Mouse (Mus musculus) intestine, postnatal 0 days (tissue): ENCODE results near the gene Six1. TPM values are rescaled to one million over a fixed set of nuclear protein-coding genes. Genes with fewer than 3 reads are reported as not detected.

Source experiments
- ATAC-seq: fragments of 200-750 bp; cut with Nextera tagmentation; 2 replicates; pipeline ENCODE4 v1.8.0; 2017; ENCODE audit warnings: mild to moderate bottlenecking, moderate TSS enrichment, moderate library complexity
- H3K27ac ChIP-seq: fragments of 300-500 bp; sonication (generic); 2 replicates; pipeline ENCODE4 v1.5.1; 2014; ENCODE audit warnings: mild to moderate bottlenecking, low read depth, low read length, moderate library complexity
- H3K27me3 ChIP-seq: fragments of 300-500 bp; sonication (generic); replicated peaks from 2 replicates; pipeline ENCODE4 v1.6.1; 2014; ENCODE audit warnings: low read length, mixed read lengths; ENCODE audit not compliant: control insufficient read depth, insufficient read depth
- H3K36me3 ChIP-seq: fragments of 300-500 bp; sonication (generic); 2 replicates; pipeline ENCODE4 v1.6.1; 2014; ENCODE audit warnings: mild to moderate bottlenecking, moderate library complexity; ENCODE audit not compliant: control insufficient read depth, insufficient read depth
- H3K4me1 ChIP-seq: fragments of 300-500 bp; sonication (generic); replicated peaks from 2 replicates; pipeline ENCODE4 v1.6.1; 2014; ENCODE audit warnings: antibody characterized with exemption, low read length, mixed read lengths; ENCODE audit not compliant: control insufficient read depth, insufficient read depth
- H3K4me2 ChIP-seq: fragments of 300-500 bp; sonication (generic); replicated peaks from 2 replicates; pipeline ENCODE4 v1.6.1; 2014; ENCODE audit warnings: low read depth, mild to moderate bottlenecking, moderate library complexity
- H3K4me3 ChIP-seq: fragments of 300-500 bp; sonication (generic); 2 replicates; pipeline ENCODE4 v1.5.1; 2014; ENCODE audit warnings: low read depth, low read length
- H3K9ac ChIP-seq: fragments of 300-500 bp; sonication (generic); 2 replicates; pipeline ENCODE4 v1.6.1; 2014; ENCODE audit warnings: mild to moderate bottlenecking, low read depth, low read length
- H3K9me3 ChIP-seq: fragments of 300-500 bp; sonication (generic); 2 replicates; pipeline ENCODE4 v1.6.1; 2016; ENCODE audit warnings: mixed run types; ENCODE audit not compliant: control insufficient read depth
- CTCF ChIP-seq: sonication (generic); IDR thresholded peaks from 2 replicates; pipeline ENCODE4 v1.5.1; 2016; ENCODE audit warnings: low read depth, mild to moderate bottlenecking, control low read depth, antibody characterized with exemption, moderate library complexity
- WGBS: fragments of 180-500 bp; shearing (Covaris S2); extraction: QIAGEN DNeasy Blood & Tissue Kit; methylation state at CpG from one replicate; pipeline ENCODE4 v1.1.7; 2014; 5-methylcytosine and 5-hydroxymethylcytosine counted together
- polyA plus RNA-seq: library from polyadenylated mRNA; unstranded; fragments of >200 nt; fragmentation: Nextera tagmentation; extraction: Ambion mirVana; gene quantifications from 2 replicates; pipeline ENCODE4 v1.2.1, GENCODE M21; 2015

The Six1 gene
- polyA plus RNA-seq, 1 experiment from 2014 or later, result not detected

DNA sequence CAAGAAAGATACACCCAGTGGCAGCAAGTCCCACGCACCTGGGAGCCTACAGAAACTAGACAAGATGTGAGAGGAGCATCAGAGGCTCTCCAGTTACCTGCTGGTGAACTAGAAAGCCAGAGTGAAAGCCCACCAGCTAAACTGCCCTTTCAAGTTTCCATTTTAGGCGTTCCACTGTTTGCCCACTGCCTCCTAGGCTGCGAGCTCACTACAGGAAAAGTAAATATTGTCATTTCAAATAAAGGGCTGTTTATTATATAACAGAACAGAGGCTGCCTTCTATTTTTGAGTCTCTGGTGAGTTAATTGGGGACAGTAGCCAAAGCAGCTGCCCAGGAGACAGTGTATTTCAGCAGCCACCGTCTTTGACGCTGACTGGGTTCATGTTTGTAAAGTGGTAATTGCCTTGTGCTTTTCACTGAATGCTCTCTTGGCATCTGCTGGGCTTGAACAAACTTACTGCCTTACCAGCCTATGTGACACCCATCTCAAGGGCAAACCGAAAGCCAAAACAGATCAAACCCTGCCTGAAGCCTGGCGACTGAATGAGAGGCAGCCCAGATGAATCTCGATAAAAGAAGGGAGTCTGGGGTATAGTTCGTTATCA is 7.2 kb upstream of the Six1 start:
- Histone ChIP-seq H3K4me1 (no peaks in the 10 kb centered on the region), H3K27ac (no peak overlapping the region), H3K9me3 (no peaks in the 10 kb centered on the region), H3K27me3 (peaks cover 19% of the 10 kb centered on the region), H3K9ac (no peak overlapping the region), H3K4me2 (no peak overlapping the region), H3K4me3 (no peak overlapping the region), H3K36me3 (no peaks in the 10 kb centered on the region)
- no peak for ATAC-seq
- 23% methylated on average over 9 of the region's 9 CpGs for WGBS
- TF ChIP-seq CTCF, result no peak

DNA sequence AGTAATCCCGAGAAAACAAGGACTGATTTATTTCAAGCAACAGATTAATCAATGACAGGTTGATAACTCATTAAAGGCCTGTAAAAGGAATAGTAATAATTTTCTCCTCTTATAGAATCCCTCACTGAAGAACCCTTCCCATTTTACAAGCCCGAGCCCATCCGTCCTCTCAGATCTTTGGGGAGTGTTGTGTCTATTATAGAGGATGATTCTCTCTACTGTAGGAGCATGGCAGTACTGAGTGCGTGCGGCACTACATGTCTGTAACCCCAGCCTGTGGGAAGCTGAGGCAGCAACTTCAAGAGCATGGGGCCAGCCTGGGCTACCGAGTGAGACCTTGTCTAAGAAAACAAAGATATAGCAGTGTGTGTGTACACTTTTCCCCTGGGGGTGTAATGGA is 3.8 kb upstream of the Six1 start:
- Histone ChIP-seq H3K36me3 (no peaks in the 10 kb centered on the region), H3K4me1 (0 out of 2 replicates have a peak, but pooled peaks cover 3% of the 10 kb centered on the region), H3K27ac (no peak overlapping the region), H3K9ac (no peak overlapping the region), H3K4me3 (no peak overlapping the region), H3K4me2 (no peak overlapping the region), H3K27me3 (peaks cover 50% of the 10 kb centered on the region), H3K9me3 (no peaks in the 10 kb centered on the region)
- 82% methylated on average over 6 of the region's 6 CpGs for WGBS
- no peak for TF ChIP-seq CTCF
- ATAC-seq, result no peak

DNA sequence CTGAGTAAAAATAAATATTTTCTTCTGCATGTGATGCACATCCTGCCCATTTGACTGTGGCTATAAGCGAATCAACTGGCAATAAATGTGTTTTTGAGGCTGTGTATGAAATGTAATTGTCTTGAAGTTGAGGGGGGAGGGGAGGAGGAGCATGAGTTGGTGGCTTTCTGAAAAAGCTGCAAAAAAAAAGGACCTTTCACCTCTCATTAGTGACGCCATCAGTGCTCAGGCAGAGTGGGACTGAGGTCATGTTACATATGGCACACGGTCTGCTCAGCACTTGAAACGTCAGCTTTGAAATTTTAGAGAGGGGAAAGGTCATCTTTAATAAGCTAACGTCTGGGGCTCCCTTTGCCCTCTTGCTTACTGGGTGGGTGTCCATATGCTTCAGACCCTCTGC is 1.8 kb upstream of the Six1 start:
- Histone ChIP-seq H3K27me3 (peaks cover 70% of the 10 kb centered on the region), H3K4me3 (no peak overlapping the region), H3K27ac (no peak overlapping the region), H3K9ac (no peak overlapping the region), H3K9me3 (no peaks in the 10 kb centered on the region), H3K4me2 (no peak overlapping the region), H3K4me1 (0 out of 2 replicates have a peak, but pooled peaks cover 3% of the 10 kb centered on the region), H3K36me3 (no peaks in the 10 kb centered on the region)
- ATAC-seq, result no peak
- TF ChIP-seq CTCF, result no peak
- 16% methylated on average over 5 of the region's 5 CpGs for WGBS

DNA sequence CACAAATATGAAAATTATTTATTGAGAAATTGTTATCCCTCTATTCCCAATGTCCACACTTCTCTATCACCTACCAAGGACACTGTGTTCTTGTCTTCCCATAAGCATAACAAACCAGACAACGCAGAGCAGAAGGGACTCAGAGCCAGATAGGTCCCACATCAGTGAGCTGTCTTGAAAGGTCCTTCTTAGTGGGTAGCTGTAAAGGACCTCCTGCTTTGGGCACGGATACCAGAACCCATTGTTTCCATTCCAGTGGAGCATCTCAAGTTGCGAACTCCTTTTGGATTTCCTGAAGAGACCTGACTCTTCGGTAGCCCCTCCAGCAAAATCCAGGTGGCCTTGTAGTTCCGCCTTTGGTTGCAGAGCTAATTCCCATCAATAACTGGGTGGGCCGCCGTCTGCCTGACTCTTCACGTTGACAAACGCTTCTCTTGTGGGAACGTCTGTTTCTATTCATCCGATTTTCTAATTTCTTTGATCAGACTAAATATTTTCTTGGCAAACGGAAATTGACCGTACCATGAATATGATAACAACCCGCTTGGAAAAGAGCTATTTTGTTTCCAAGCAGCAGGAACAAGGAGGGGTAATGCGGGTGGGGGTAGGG is 994 bp upstream of the Six1 start:
- no peak for TF ChIP-seq CTCF
- WGBS, result 15% methylated on average over 15 of the region's 15 CpGs
- Histone ChIP-seq H3K27me3 (peaks cover 77% of the 10 kb centered on the region), H3K4me1 (0 out of 2 replicates have a peak, but pooled peaks cover 3% of the 10 kb centered on the region), H3K4me2 (no peak overlapping the region), H3K4me3 (no peak overlapping the region), H3K27ac (no peak overlapping the region), H3K9me3 (no peaks in the 10 kb centered on the region), H3K36me3 (no peaks in the 10 kb centered on the region), H3K9ac (no peak overlapping the region)
- ATAC-seq, result no peak

DNA sequence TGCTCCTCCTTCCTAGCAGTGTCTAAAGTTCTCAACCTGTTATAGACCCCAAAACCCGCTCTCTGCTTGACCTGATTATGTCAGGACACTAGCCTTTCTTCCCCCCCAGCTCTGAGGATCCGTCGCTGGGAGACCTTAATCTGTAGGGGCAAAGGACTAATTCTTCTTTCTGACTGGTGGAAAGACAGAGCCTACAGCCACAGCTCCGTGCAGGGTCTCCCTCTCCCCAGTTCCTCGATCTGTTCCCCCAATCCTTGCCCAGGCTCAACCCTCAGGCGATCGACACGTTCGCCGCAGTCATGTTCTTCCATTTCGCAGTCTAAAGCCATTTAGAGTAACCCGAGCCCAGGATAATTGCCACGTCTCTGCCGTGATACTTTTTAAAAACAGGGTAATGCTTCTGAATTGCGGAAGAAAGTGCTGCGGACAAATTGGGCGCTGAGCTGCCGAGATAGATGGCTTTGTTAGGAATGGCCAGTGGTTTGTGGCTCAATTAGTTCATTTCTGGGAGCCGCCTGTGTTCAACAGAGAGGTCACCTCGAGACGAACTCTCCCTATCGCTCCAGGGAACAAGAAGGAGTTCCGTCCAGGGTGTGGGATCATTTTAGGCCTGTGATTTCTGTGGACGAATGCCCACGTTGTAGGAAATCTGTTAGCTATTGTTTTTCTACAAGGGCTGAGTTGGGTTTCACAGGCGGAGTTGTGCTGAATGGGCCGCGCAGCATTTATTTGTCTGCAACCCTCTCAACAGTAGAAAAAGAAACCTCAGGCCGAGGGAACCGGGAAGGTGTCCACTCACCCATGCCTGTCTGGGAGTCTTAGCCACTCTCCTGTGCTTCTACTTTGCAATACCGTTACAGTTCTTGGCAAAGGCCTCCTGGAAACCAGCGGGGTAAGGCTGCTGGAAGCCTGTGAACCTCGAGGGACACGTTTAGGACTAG is 766 bp downstream of the Six1 start:
- Histone ChIP-seq H3K27me3 (peaks cover 95% of the 10 kb centered on the region), H3K36me3 (no peaks in the 10 kb centered on the region), H3K4me2 (peak overlapping the region; percentile 88), H3K27ac (no peak overlapping the region), H3K4me1 (0 out of 2 replicates have a peak, but pooled peaks cover 3% of the 10 kb centered on the region), H3K9ac (no peak overlapping the region), H3K9me3 (no peaks in the 10 kb centered on the region), H3K4me3 (peak overlapping the region; percentile 58)
- 5% methylated on average over 34 of the region's 34 CpGs for WGBS
- no peak for ATAC-seq
- no peak for TF ChIP-seq CTCF

DNA sequence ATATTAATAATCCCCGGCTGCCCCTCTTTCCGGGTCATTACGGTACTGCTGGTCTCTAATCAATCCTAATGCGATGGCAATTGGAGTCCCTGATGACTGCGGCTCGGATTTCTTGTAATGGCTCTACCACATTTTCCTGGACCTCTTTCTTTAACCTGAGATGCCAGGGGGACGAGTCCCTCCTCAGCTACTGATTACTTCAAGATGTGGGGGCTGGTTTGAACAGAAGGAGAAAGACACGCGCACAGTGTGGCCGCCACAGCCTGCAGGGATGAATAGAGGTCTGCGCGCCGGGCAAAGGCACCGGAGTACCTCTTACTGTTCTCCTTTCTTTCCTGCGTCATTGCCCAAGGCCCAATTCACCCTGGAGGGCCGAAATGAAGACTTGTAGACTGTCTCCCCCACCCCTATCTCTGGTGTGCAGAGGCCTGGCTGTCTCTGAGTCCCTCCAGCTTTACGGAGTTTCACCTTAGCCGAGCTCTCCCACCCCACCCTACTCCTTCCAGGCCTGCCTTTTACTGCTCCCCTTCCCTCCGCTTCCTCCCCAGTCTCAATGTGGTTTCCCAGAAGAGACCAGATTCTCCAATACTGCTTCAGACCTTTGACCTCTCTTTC is 1.5 kb downstream of the Six1 start:
- Histone ChIP-seq H3K4me1 (0 out of 2 replicates have a peak, but pooled peaks cover 3% of the 10 kb centered on the region), H3K27me3 (peaks cover 96% of the 10 kb centered on the region), H3K9ac (no peak overlapping the region), H3K36me3 (no peaks in the 10 kb centered on the region), H3K4me2 (no peak overlapping the region), H3K27ac (no peak overlapping the region), H3K4me3 (peak overlapping the region; percentile 58; the same call in 1 of the 2 replicates), H3K9me3 (no peaks in the 10 kb centered on the region)
- no peak for ATAC-seq
- WGBS, result 3% methylated on average over 19 of the region's 19 CpGs
- no peak for TF ChIP-seq CTCF
